Mouse (Mus musculus): ENCODE data around the gene Tbx15.
A peak's percentile ranks its signal among the peaks of the same experiment; 100 is the strongest.

The Tbx15 gene

DNA sequence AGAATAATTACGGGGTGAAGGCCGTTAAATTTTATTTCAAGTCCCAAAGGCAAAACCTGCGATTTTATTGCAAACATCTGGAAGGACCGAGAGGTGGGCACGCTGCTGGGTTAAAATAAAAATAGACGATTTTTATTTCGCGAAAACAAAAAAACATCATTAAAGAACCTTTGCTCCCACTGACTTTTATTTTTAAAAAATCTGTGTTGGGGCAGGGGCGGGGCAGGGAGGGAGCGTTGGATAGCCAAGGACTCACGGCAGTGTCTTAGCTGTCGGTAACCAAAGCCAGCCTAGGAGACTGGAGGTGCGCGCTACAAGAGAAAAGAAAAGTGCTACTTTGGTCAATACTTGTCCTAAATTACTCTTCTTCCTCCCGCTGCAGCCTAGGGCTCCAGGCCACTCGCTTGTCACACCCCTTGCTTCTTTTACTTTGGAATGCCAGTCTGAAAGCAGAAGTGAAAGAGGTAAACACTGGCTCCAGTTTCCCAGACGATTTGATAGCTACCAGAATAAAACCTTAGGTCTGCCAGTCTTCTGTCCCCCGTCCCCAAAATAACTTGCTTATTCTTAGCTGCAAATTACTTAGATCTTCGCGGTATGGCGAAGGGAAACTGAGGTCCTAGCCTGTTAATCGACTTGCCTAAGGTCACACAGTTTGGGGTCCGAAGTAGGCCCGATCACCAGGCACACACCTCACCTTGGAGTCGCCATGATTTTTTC is 8.8 kb downstream of the Tbx15 start:
- DNase-seq: no peak

- DNase-seq: no peak
These were observed 9.3 kb downstream of the Tbx15 start for GRCm38 (mm10) chr3:99249551-99249870.

- DNase-seq: no peak
These were observed 9.7 kb downstream of the Tbx15 start for GRCm38 (mm10) chr3:99249906-99250305.

GRCm38 (mm10) chr3:99251271-99252165 is 11.3 kb downstream of the Tbx15 start:
- no peak for DNase-seq

- no peak for DNase-seq
These were observed 12.4 kb downstream of the Tbx15 start for GRCm38 (mm10) chr3:99252461-99253091.

DNA sequence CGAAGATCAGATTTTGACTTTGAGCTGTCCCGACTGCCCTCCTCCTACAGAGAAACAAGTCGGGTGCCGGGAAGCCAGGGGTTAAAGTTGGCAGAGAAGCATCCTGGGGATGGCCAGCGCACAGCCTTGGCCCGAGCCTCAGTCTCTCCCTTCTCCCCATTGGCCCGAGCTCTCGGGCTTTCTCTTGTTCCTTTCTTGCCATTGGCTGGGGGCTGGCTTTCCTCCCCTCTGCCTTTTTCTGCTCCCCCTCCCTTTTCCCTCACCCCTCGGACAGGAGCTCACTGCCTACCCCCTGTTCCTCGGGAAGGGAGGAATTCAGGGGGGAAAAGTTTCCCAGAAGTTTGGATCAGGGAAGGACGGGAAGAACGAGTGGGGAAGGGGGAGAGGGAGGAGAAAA is 12.9 kb downstream of the Tbx15 start:
- no peak for DNase-seq

DNA sequence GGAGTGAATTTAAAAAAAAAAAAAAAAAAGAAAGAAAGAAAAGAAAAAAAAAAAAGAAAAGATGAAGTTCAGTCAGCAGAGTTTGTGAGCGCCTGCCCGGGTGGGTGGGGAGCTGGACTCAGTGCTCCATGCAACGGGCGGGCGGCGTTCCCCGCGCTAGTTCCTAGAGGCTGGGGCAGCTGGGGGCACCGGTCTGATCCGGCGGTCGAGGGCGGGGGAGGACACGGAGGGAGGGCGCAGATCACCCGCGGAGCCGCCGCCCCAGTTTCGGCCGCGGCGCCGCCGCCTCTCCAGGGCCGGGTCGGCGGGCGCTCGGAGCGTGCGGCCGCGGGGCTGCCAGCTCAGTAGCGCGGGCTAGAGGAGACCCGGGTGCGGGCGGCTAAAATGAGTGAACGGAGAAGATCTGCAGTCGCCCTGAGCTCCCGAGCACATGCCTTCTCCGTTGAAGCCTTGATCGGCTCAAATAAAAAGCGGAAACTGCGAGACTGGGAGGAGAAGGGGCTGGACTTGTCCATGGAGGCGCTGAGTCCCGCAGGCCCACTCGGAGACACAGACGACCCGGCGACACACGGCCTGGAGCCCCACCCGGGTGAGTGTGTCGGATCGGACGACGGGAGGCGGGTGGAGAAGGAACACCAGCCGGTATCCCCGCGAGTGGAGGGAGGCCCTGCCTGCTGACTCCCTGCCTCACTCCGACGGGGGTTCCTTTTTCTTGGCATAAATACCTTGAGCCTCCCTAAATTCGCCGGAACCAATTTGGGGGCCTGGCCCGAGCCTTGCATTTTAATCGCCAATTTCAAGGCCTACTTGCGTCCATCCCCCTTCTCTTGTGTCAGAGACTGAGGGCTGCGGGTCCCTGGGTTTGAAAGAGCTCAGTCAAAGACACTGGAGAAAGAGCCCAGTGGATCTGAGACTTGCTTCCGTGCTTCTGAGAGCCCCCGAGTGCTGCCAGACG is 13.6 kb downstream of the Tbx15 start:
- DNase-seq: peak; percentile 35 to 50

DNA sequence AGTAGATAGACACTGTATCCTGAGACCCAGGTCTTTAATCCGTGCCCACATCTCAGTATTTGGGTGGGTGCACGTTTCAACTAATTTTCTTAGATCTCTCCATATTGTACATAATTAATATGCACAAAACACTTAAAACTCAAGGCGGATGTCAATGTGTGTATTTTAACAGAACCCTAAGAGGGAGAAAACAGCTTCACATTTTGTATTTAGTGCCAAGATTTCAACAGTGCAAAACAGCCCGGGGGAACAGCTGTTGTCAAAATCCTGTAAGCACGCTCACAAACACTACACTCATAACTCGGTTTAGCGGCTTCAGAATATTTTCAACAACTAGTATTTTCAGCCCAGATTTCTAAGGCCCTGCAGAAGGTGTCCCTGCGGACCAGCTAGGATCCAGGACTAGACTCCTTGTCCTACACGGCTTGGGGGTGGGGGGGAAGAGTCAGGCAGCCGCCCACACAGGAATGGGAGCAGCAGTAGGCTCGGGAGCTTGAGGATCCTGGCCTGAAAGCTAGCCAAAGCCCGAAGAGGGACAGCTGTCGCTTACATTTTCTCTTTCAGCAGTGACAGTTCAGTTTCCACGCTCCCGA is 14.5 kb downstream of the Tbx15 start:
- no peak for DNase-seq

DNA sequence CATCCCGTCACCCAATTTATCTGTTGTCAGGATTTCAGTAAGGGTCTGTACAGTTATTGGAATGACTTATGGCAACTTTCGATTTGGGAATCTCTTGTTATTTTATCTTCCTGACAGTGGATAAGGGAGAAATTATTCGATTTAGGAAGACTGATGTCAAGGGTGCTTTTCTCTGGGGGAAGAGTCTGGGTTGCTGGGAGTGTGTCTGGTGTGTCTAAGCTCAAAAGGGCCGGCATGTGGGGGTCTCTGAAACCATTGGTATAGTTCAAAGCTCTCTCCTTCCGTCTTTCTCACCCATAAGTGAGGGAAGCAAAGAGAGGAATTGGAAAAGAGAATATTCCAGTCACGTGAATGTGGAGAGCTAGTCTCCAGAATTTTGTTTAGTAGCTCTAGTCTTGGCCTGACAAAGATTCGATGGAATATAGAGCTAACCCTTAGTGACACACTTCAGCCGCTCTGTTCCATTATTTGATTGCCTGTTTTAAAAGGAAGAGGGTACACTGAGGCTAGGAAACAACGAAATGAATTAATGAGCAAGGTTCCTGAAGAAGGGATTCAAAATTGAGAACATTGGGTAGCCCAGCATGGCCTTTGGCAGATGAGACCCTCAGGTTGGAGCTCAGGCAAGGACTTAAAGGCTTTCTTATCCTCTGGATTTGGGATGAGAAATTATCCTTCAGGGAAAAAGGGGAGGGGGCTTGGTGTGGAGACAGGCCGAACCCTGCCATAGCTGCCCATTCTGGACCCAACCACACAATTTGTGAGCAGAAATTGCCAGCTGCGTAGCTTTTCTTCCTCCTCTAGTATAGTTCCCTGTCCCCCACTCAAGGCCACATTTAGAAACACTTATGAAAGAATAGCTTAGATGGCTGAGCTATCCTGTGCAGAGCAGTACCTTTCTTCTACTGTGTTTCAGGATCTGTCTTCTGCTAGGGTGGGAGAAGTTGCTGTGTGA is 15.5 kb downstream of the Tbx15 start:
- DNase-seq: no peak

GRCm38 (mm10) chr3:99256366-99256750 is 16.2 kb downstream of the Tbx15 start:
- no peak for DNase-seq

DNA sequence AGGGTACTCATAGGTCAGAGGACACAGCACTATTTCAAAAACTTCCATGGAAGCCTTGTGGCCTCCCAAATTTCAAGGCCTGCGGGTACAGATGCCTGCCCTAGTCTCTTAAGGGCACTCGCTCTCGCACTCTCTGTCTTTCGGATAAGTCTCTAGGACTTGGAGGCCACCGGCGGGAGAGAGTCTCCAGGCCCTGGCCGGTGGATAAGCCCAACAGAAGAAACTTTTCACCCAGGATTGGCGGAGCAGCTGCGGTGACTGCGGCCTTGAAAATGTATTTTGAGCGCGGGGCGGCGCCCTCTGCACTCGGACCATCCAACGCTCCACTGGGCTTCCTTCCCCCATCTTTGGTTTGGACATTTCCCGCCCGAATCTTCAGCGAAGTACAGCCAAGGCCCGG is 16.6 kb downstream of the Tbx15 start:
- no peak for DNase-seq

DNA sequence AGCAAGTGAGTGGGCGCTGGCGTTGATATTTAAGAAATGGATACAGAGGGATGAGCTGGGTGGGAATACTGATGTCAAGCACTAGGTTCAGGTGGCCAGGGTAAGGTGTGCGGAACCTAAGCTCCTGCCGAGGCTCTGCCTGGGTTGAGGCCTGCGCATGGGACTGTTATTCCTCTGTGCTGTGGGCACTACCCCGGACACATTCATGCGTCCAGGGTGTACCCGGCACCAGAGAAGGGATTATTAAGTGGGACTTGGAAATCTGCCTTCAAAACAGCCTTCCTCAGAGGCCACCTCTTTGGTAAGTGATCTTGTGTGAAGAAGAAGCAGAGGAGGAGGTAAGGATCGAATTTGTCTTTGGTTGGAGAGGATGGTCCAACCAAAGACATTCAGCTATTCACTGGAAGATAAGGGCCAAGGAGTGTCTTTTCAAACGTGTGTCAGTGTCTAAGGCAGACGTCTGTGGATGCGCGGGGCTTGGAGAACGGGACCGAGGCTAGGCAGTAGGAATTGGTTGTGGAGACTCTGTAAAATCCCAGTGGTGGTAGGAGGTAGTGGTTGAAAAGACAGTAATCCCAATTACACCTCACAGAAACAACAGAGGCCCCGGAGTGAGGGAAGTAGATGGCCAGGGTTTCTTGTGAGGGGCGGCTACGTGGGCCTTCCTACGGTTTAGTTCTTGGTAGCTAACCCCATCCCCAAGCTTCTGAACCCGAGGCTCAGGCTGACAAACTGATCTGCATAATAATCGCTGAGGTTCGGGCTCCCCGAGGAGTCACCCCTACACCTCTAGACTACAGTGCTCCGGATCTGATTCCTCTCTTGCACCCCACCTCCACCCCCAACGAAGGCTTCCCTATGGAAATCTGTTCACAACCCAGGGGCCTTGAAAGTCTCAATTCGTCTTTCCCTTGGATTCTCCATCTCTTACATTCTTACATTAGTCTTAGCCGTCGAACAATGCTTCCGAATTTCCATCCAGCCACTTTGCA is 17.7 kb downstream of the Tbx15 start:
- DNase-seq: no peak

GRCm38 (mm10) chr3:99259741-99260270 is 19.6 kb downstream of the Tbx15 start:
- no peak for DNase-seq

DNA sequence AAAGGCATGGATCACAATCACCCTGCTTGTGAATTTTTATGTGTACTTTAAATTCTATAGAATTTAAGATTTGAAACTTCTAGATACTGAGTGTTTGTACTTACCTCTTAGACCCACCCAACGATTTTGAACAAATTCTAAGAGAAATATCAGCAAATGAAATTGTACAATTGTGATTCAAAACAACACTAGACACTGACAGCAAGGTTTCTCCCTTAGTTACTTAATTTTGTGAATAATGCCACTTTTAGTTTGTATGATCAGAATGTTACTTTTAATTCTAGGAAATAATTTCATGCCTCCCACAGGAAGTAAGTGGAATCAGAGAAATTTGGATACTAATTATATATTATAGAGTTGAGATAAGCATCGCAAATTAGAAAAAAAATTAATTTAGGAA is 20.2 kb downstream of the Tbx15 start:
- no peak for DNase-seq

GRCm38 (mm10) chr3:99261371-99261791 is 21.2 kb downstream of the Tbx15 start:
- no peak for DNase-seq

- no peak for DNase-seq
These were observed 21.8 kb downstream of the Tbx15 start for GRCm38 (mm10) chr3:99261986-99262385.

DNA sequence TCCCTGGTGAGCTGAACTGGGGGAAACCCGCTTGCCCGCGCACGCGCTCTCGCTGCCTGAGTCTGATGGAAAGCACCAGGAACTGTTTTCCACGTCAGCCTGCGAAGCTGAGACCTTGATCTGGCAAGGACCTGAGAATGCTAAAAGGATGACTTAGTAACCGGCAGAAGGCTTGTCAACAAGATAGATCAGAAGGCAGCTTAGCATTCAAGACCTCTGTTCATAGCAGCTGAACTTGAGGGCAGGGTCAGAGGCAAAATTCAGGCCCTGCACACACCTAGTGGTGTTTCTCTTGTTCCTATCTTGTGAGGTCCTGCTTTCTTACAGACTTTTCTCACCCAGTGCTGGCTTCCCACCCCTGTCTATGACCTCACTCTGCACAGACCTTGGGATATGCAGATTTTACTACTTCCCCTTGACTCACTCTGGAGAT is 23.3 kb downstream of the Tbx15 start:
- no peak for DNase-seq

- DNase-seq: no peak
These were observed 24.5 kb downstream of the Tbx15 start for GRCm38 (mm10) chr3:99264695-99265094.

DNA sequence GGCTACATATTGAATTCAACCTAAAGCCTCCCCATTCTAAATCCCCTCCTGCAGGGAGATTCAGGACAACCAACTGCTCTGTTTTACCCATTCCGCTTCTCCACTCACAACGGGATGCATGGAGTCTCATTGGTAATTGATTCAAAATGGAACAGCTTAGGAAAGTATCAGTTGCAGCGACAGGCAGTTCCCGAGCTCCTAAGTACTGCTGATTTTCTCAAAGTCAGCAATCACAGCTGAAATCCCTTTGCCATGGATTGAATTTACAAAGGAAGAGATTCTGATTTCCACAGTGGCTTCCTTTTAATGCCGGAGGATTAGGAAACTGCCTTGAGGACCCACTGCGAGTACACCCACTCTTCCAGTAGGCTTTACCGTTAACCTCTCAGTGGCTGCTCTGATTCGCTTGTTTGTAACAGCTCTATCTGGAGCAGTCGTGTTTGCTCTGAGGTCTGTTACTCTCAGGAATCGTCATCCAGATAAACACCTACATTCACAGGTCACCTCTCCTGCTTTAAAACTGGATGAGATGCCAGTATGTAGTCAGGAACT is 26.6 kb downstream of the Tbx15 start:
- DNase-seq: no peak
